Mouse (Mus musculus) c-Kit-negative CD71-positive TER-119-positive erythroid progenitor cells, embryonic 14.5 days (primary cell): ENCODE measurements around the gene Napa.

Source experiments
- DNase-seq: peaks from one replicate; pipeline ENCODE4 v3.0.0-alpha.2; 2013; ENCODE audit warnings: low read depth, low spot score

Napa gene

GRCm38 (mm10) chr7:16132161-16132581 lies 33.9 kb downstream of the Napa start:
- DNase-seq = no peak

GRCm38 (mm10) chr7:16132926-16133325 lies 34.7 kb downstream of the Napa start:
- no peak for DNase-seq

- DNase-seq = no peak
Observed at GRCm38 (mm10) chr7:16133691-16134090, 35.4 kb downstream of the Napa start.

GRCm38 (mm10) chr7:16134951-16135392 lies 36.7 kb downstream of the Napa start:
- no peak for DNase-seq

- DNase-seq = no peak
Observed at GRCm38 (mm10) chr7:16146489-16147410, 48.5 kb downstream of the Napa start.

GRCm38 (mm10) chr7:16147643-16148042 lies 49.4 kb downstream of the Napa start:
- no peak for DNase-seq

GRCm38 (mm10) chr7:16149241-16149640 lies 51.0 kb downstream of the Napa start:
- DNase-seq = no peak

GRCm38 (mm10) chr7:16150191-16151145 lies 52.2 kb downstream of the Napa start:
- DNase-seq = no peak

- peak; percentile 16 for DNase-seq
Observed at GRCm38 (mm10) chr7:16153522-16153921, 55.3 kb downstream of the Napa start.

- no peak for DNase-seq
Observed at GRCm38 (mm10) chr7:16155132-16155872, 57.0 kb downstream of the Napa start.

- DNase-seq = no peak
Observed at GRCm38 (mm10) chr7:16156105-16156714, 58.0 kb downstream of the Napa start.

GRCm38 (mm10) chr7:16158735-16159134 lies 60.5 kb downstream of the Napa start:
- DNase-seq = no peak

- DNase-seq = peak; percentile 11
Observed at GRCm38 (mm10) chr7:16160702-16161101, 62.4 kb downstream of the Napa start.

- DNase-seq = no peak
Observed at GRCm38 (mm10) chr7:16161302-16161701, 63.0 kb downstream of the Napa start.

GRCm38 (mm10) chr7:16162036-16162435 lies 63.8 kb downstream of the Napa start:
- DNase-seq = no peak
